Mouse (Mus musculus): ENCODE data around the gene Olfr6. TPM values are rescaled to one million over a fixed set of nuclear protein-coding genes. Genes with fewer than 3 reads are reported as not detected.
"Not testable (repeated sequence)": the region's sequence is repeated elsewhere in the genome, so short reads cannot be mapped to it uniquely, and the experiment has no call there.

Olfr6 gene
- polyA plus RNA-seq, 1 experiment from 2014 or later: not detected

DNA sequence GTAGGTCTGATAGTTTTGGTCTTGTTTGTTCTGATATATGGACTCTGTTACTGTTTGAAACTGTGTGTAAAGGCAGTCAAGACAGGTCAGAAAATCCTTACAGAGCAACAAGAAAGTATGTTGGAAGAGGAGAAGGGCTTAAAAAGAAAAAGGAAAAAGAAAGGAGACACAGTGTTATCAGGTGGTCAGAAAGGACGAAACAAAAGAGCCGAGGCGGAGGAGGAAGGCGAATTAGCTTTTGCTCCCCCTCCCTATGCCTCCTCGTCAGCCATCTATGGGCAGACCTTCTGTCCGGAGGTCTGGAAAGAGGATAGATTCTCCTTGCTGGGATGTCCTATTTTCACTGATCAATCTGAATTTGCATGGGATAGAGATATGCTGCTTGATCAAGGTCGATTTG is 42.8 kb downstream of the Olfr6 start:
- H3K36me3 ChIP-seq (ENCODE audit: control insufficient read depth, insufficient read depth); H3K4me1 ChIP-seq (ENCODE audit: control insufficient read depth, insufficient read depth, low read length); ATAC-seq (replicated peaks; ENCODE audit: extremely low read depth, insufficient read depth, low FRiP score); H3K9ac ChIP-seq (ENCODE audit: low read length); H3K27ac ChIP-seq (ENCODE audit: low read length); H3K27me3 ChIP-seq (ENCODE audit: control insufficient read depth, insufficient read depth, low read length); H3K4me3 ChIP-seq (ENCODE audit: low read length); H3K9me3 ChIP-seq (replicated peaks; ENCODE audit: control insufficient read depth, low read length); H3K4me2 ChIP-seq (ENCODE audit: low read depth, low read length): not testable (repeated sequence)
- WGBS: 70% methylated on average over 2 of the region's 7 CpGs

DNA sequence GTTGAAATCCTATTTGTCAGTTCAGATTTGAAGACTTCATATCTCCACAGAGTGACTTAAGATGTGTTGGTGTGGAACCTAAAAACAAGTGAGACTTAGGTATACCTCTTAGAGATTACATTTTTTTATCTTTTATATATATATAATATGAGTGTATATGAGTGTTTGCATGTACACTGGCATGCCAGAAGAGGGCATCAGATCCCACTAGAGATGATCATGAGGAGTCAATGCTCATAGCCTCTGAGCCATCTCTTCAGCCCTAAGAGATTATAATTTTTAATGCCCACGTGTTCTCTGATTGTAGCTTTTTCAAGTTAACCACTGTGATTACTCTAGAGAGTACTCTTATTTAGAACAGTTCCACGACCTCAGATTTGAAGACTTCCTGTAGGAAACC is 56.1 kb downstream of the Olfr6 start, which contains the start of gene Olfr1532-ps1:
Gene Olfr1532-ps1 (plus strand): TSS at position 326 of the 400 bp plus-strand sequence.
- no peak within 1 kb of the TSS for H3K4me3 ChIP-seq (ENCODE audit: low read length)
- no peaks in the 10 kb centered on the region for H3K27me3 ChIP-seq (ENCODE audit: control insufficient read depth, insufficient read depth, low read length)
- H3K9ac ChIP-seq (ENCODE audit: low read length): no peak within 1 kb of the TSS
- no peaks in the 10 kb centered on the region for H3K36me3 ChIP-seq (ENCODE audit: control insufficient read depth, insufficient read depth)
- no peaks in the 10 kb centered on the region for H3K4me1 ChIP-seq (ENCODE audit: control insufficient read depth, insufficient read depth, low read length)
- 0 out of 2 replicates have a peak, but pooled peaks cover 2% of the 10 kb centered on the region for H3K9me3 ChIP-seq (replicated peaks; ENCODE audit: control insufficient read depth, low read length)
- H3K27ac ChIP-seq (ENCODE audit: low read length): no peak within 1 kb of the TSS
- WGBS: 45% methylated on average over 2 of the region's 2 CpGs
- H3K4me2 ChIP-seq (ENCODE audit: low read depth, low read length): no peak within 1 kb of the TSS
- no peak for ATAC-seq (replicated peaks; ENCODE audit: extremely low read depth, insufficient read depth, low FRiP score)

Other genes starting within 250 kb of the Olfr6 start
- not detected in 2 replicates for gene Olfr695, start 247.5 kb downstream of the Olfr6 start, polyA plus RNA-seq (2015; fragmentation: Nextera tagmentation; extraction: Ambion mirVana)
- not detected in 2 replicates for gene Olfr697, start 221.5 kb downstream of the Olfr6 start, polyA plus RNA-seq (2015; fragmentation: Nextera tagmentation; extraction: Ambion mirVana)
- gene Olfr698, start 208.5 kb downstream of the Olfr6 start, polyA plus RNA-seq (2015; fragmentation: Nextera tagmentation; extraction: Ambion mirVana): not detected in 2 replicates
- not detected in 2 replicates for gene Olfr699, start 170.7 kb downstream of the Olfr6 start, polyA plus RNA-seq (2015; fragmentation: Nextera tagmentation; extraction: Ambion mirVana)
- gene Olfr700, start 155.1 kb downstream of the Olfr6 start, polyA plus RNA-seq (2015; fragmentation: Nextera tagmentation; extraction: Ambion mirVana): not detected in 2 replicates
- gene Olfr701, start 149.8 kb downstream of the Olfr6 start, polyA plus RNA-seq (2015; fragmentation: Nextera tagmentation; extraction: Ambion mirVana): not detected in 2 replicates
- not detected in 2 replicates for gene Olfr702, start 130.0 kb downstream of the Olfr6 start, polyA plus RNA-seq (2015; fragmentation: Nextera tagmentation; extraction: Ambion mirVana)
- not detected in 2 replicates for gene Olfr703, start 120.6 kb downstream of the Olfr6 start, polyA plus RNA-seq (2015; fragmentation: Nextera tagmentation; extraction: Ambion mirVana)
- gene Olfr704, start 100.8 kb downstream of the Olfr6 start, polyA plus RNA-seq (2015; fragmentation: Nextera tagmentation; extraction: Ambion mirVana): not detected in 2 replicates
- not detected in 2 replicates for gene Olfr705, start 87.0 kb downstream of the Olfr6 start, polyA plus RNA-seq (2015; fragmentation: Nextera tagmentation; extraction: Ambion mirVana)
- not detected in 2 replicates for gene Olfr706, start 75.8 kb downstream of the Olfr6 start, polyA plus RNA-seq (2015; fragmentation: Nextera tagmentation; extraction: Ambion mirVana)
- not detected in 2 replicates for gene Olfr707, start 62.7 kb downstream of the Olfr6 start, polyA plus RNA-seq (2015; fragmentation: Nextera tagmentation; extraction: Ambion mirVana)
- gene Olfr1532-ps1, start 55.9 kb downstream of the Olfr6 start, polyA plus RNA-seq (2015; fragmentation: Nextera tagmentation; extraction: Ambion mirVana): not detected in 2 replicates
- gene Olfr709-ps1, start 31.7 kb downstream of the Olfr6 start, polyA plus RNA-seq (2015; fragmentation: Nextera tagmentation; extraction: Ambion mirVana): not detected in 2 replicates
- not detected in 2 replicates for gene Olfr710, start 15.6 kb downstream of the Olfr6 start, polyA plus RNA-seq (2015; fragmentation: Nextera tagmentation; extraction: Ambion mirVana)
- gene Olfr711, start 11.5 kb upstream of the Olfr6 start, polyA plus RNA-seq (2015; fragmentation: Nextera tagmentation; extraction: Ambion mirVana): not detected in 2 replicates
- not detected in 2 replicates for gene Olfr2, start 42.1 kb upstream of the Olfr6 start, polyA plus RNA-seq (2015; fragmentation: Nextera tagmentation; extraction: Ambion mirVana)
- not detected in 2 replicates for gene Olfr713, start 67.2 kb upstream of the Olfr6 start, polyA plus RNA-seq (2015; fragmentation: Nextera tagmentation; extraction: Ambion mirVana)
- gene Olfr714, start 107.0 kb upstream of the Olfr6 start, polyA plus RNA-seq (2015; fragmentation: Nextera tagmentation; extraction: Ambion mirVana): not detected in 2 replicates
- gene Olfr17, start 129.3 kb upstream of the Olfr6 start, polyA plus RNA-seq (2015; fragmentation: Nextera tagmentation; extraction: Ambion mirVana): not detected in 2 replicates
- not detected in 2 replicates for gene Olfr715b, start 146.4 kb upstream of the Olfr6 start, polyA plus RNA-seq (2015; fragmentation: Nextera tagmentation; extraction: Ambion mirVana)
- not detected in 2 replicates for gene Olfr715, start 167.1 kb upstream of the Olfr6 start, polyA plus RNA-seq (2015; fragmentation: Nextera tagmentation; extraction: Ambion mirVana)
- not detected in 2 replicates for gene Olfr716, start 174.4 kb upstream of the Olfr6 start, polyA plus RNA-seq (2015; fragmentation: Nextera tagmentation; extraction: Ambion mirVana)
- not detected in 2 replicates for gene Nlrp14, start 203.1 kb upstream of the Olfr6 start, polyA plus RNA-seq (2015; fragmentation: Nextera tagmentation; extraction: Ambion mirVana)
- not detected in 2 replicates for gene Rbmxl2, start 245.5 kb upstream of the Olfr6 start, polyA plus RNA-seq (2015; fragmentation: Nextera tagmentation; extraction: Ambion mirVana)

Measured in heart, embryonic 16.5 days (tissue).